Mouse (Mus musculus) brain, embryonic 14.5 days (tissue): Measurements from ENCODE around the gene Macrod2. TPM values are rescaled to one million over a fixed set of nuclear protein-coding genes. Genes with fewer than 3 reads are reported as not detected.

ENCODE experiments used
- DNase-seq: peaks from one replicate; pipeline ENCODE4 v3.0.0-alpha.2; 2011; ENCODE audit warnings: low read depth
- CTCF ChIP-seq: fragments of 200-500 bp; IDR thresholded peaks from 2 replicates; pipeline ENCODE4 v1.5.1; 2012; ENCODE audit warnings: inconsistent platforms, mild to moderate bottlenecking, moderate library complexity, borderline replicate concordance; ENCODE audit not compliant: insufficient read depth, insufficient read length; ENCODE audit errors: extremely low read depth
- POLR2A ChIP-seq: fragments of 200-500 bp; IDR thresholded peaks from 2 replicates; pipeline ENCODE4 v1.6.1; 2012; ENCODE audit warnings: mild to moderate bottlenecking, inconsistent platforms, borderline replicate concordance; ENCODE audit not compliant: poor library complexity, insufficient read depth, insufficient read length, severe bottlenecking; ENCODE audit errors: extremely low read depth
- polyA plus RNA-seq: library from polyadenylated mRNA; depleted of rRNA; stranded (reverse); fragments of >200 nt; gene quantifications from 2 replicates; pipeline ENCODE4 v1.2.3, GENCODE M21; 2012

The Macrod2 gene
- polyA plus RNA-seq, 1 experiment = 24.1 TPM

GRCm38 (mm10) chr2:140773456-140773855, 378.3 kb downstream of the Macrod2 start:
- DNase-seq = no peak
- TF ChIP-seq POLR2A = no peak
- TF ChIP-seq CTCF = no peak

- DNase-seq = no peak
- TF ChIP-seq CTCF (no peak), POLR2A (no peak)
These were observed 379.8 kb downstream of the Macrod2 start for GRCm38 (mm10) chr2:140774808-140775370.

GRCm38 (mm10) chr2:140775448-140776101, 380.5 kb downstream of the Macrod2 start:
- DNase-seq = peak; percentile 26
- TF ChIP-seq CTCF = no peak
- TF ChIP-seq POLR2A = no peak

- DNase-seq = no peak
- TF ChIP-seq CTCF (no peak), POLR2A (no peak)
These were observed 383.1 kb downstream of the Macrod2 start for GRCm38 (mm10) chr2:140778212-140778611.

GRCm38 (mm10) chr2:140783041-140783440, 387.9 kb downstream of the Macrod2 start:
- peak; percentile 32 for DNase-seq
- TF ChIP-seq CTCF (peak; percentile 9; the same call in 1 of the 2 replicates), POLR2A (no peak)

GRCm38 (mm10) chr2:140784626-140785025, 389.5 kb downstream of the Macrod2 start:
- no peak for DNase-seq
- TF ChIP-seq CTCF (no peak), POLR2A (no peak)

GRCm38 (mm10) chr2:140790363-140790762, 395.3 kb downstream of the Macrod2 start:
- TF ChIP-seq POLR2A = no peak
- TF ChIP-seq CTCF = no peak
- no peak for DNase-seq

- no peak for DNase-seq
- TF ChIP-seq CTCF = no peak
- TF ChIP-seq POLR2A = no peak
These were observed 398.9 kb downstream of the Macrod2 start for GRCm38 (mm10) chr2:140793886-140794608.

- TF ChIP-seq CTCF (no peak), POLR2A (no peak)
- no peak for DNase-seq
These were observed 416.6 kb downstream of the Macrod2 start for GRCm38 (mm10) chr2:140811693-140812092.

GRCm38 (mm10) chr2:140819391-140820120, 424.4 kb downstream of the Macrod2 start:
- no peak for DNase-seq
- TF ChIP-seq CTCF = no peak
- no peak for TF ChIP-seq POLR2A

- no peak for DNase-seq
- TF ChIP-seq POLR2A (no peak), CTCF (no peak)
These were observed 427.3 kb downstream of the Macrod2 start for GRCm38 (mm10) chr2:140822378-140822777.

GRCm38 (mm10) chr2:140826241-140826640, 431.1 kb downstream of the Macrod2 start:
- no peak for DNase-seq
- TF ChIP-seq POLR2A = no peak

- no peak for DNase-seq
- no peak for TF ChIP-seq POLR2A
- TF ChIP-seq CTCF = no peak
These were observed 433.8 kb downstream of the Macrod2 start for GRCm38 (mm10) chr2:140828859-140829258.

- DNase-seq = no peak
- TF ChIP-seq POLR2A (no peak), CTCF (no peak)
These were observed 435.0 kb downstream of the Macrod2 start for GRCm38 (mm10) chr2:140830086-140830485.

- TF ChIP-seq POLR2A (no peak), CTCF (no peak)
- DNase-seq = peak; percentile 63
These were observed 444.3 kb downstream of the Macrod2 start for GRCm38 (mm10) chr2:140839371-140839770.
